Mouse (Mus musculus) liver, embryonic 16.5 days (tissue): Measurements from ENCODE around the gene Olfr462. TPM values are rescaled to one million over a fixed set of nuclear protein-coding genes. Genes with fewer than 3 reads are reported as not detected.

ENCODE experiments used
- ATAC-seq: fragments of 200-750 bp; cut with Nextera tagmentation; 2 replicates; pipeline ENCODE4 v1.8.0; 2017; ENCODE audit warnings: low read depth, mild to moderate bottlenecking, moderate number of reproducible peaks, moderate library complexity
- H3K27ac ChIP-seq: fragments of 300-500 bp; sonication (generic); 2 replicates; pipeline ENCODE4 v1.5.1; 2014; ENCODE audit warnings: mild to moderate bottlenecking, low read length
- H3K27me3 ChIP-seq: fragments of 300-500 bp; sonication (generic); 2 replicates; pipeline ENCODE4 v1.6.1; 2014; ENCODE audit warnings: low read depth, low read length, mixed read lengths; ENCODE audit not compliant: control insufficient read depth, insufficient read depth
- H3K36me3 ChIP-seq: fragments of 300-500 bp; sonication (generic); 2 replicates; pipeline ENCODE4 v1.6.1; 2014; ENCODE audit warnings: mild to moderate bottlenecking; ENCODE audit not compliant: control insufficient read depth, insufficient read depth
- H3K4me1 ChIP-seq: fragments of 300-500 bp; sonication (generic); 2 replicates; pipeline ENCODE4 v1.6.1; 2014; ENCODE audit warnings: low read depth, low read length, mixed read lengths; ENCODE audit not compliant: control insufficient read depth
- H3K4me2 ChIP-seq: fragments of 300-500 bp; sonication (generic); 2 replicates; pipeline ENCODE4 v1.6.1; 2014; ENCODE audit warnings: low read depth, low read length, mixed read lengths
- H3K4me3 ChIP-seq: fragments of 300-500 bp; sonication (generic); 2 replicates; pipeline ENCODE4 v1.5.1; 2014; ENCODE audit warnings: low read depth, mild to moderate bottlenecking, low read length
- H3K9ac ChIP-seq: fragments of 300-500 bp; sonication (generic); 2 replicates; pipeline ENCODE4 v1.6.1; 2014; ENCODE audit warnings: low read depth, low read length
- H3K9me3 ChIP-seq: fragments of 300-500 bp; sonication (generic); replicated peaks from 2 replicates; pipeline ENCODE4 v1.6.1; 2016; ENCODE audit warnings: low read length; ENCODE audit not compliant: control insufficient read depth
- WGBS: fragments of 180-500 bp; shearing (Covaris S2); extraction: QIAGEN DNeasy Blood & Tissue Kit; methylation state at CpG from one replicate; pipeline ENCODE4 v1.1.7; 2014; ENCODE audit not compliant: insufficient replicate concordance; 5-methylcytosine and 5-hydroxymethylcytosine counted together
- polyA plus RNA-seq: library from polyadenylated mRNA; unstranded; fragments of >200 nt; fragmentation: Nextera tagmentation; extraction: Ambion mirVana; gene quantifications from 2 replicates; pipeline ENCODE4 v1.2.1, GENCODE M21; 2015

The Olfr462 gene
- not detected in 2 replicates for polyA plus RNA-seq

GRCm38 (mm10) chr11:87892168-87892567 is at the start of gene Olfr462:
Olfr462 (minus strand) TSS chr11:87892268.
- no peak within 1 kb of the TSS for H3K4me2 ChIP-seq
- WGBS: 60% methylated on average over 6 of the region's 6 CpGs

GRCm38 (mm10) chr11:87935467-87935866 is 43.4 kb upstream of the Olfr462 start:
- Histone ChIP-seq H3K9ac (no peak overlapping the region), H3K4me2 (no peak overlapping the region), H3K27me3 (no peaks in the 10 kb centered on the region), H3K36me3 (no peaks in the 10 kb centered on the region), H3K4me3 (no peak overlapping the region), H3K9me3 (no peaks in the 10 kb centered on the region), H3K27ac (no peak overlapping the region), H3K4me1 (no peaks in the 10 kb centered on the region)
- ATAC-seq: no peak
- 40% methylated on average over 3 of the region's 3 CpGs for WGBS

More at GRCm38 (mm10) chr11:87892168-87892567, at the start of gene Olfr462:
- ATAC-seq: no peak
- Histone ChIP-seq H3K36me3 (no peaks in the 10 kb centered on the region), H3K27ac (no peak within 1 kb of the TSS), H3K9me3 (no peaks in the 10 kb centered on the region), H3K4me3 (no peak within 1 kb of the TSS), H3K9ac (no peak within 1 kb of the TSS), H3K27me3 (no peaks in the 10 kb centered on the region), H3K4me1 (no peaks in the 10 kb centered on the region)

GRCm38 (mm10) chr11:87933731-87934130 is 41.7 kb upstream of the Olfr462 start:
- Histone ChIP-seq H3K27ac (no peak overlapping the region), H3K27me3 (no peaks in the 10 kb centered on the region), H3K4me1 (no peaks in the 10 kb centered on the region), H3K36me3 (no peaks in the 10 kb centered on the region), H3K9ac (no peak overlapping the region), H3K4me2 (no peak overlapping the region), H3K9me3 (no peaks in the 10 kb centered on the region), H3K4me3 (no peak overlapping the region)
- no peak for ATAC-seq
- WGBS: 43% methylated on average over 2 of the region's 2 CpGs

GRCm38 (mm10) chr11:87930348-87930747 is 38.3 kb upstream of the Olfr462 start:
- 66% methylated on average over 2 of the region's 2 CpGs for WGBS
- Histone ChIP-seq H3K4me2 (no peak overlapping the region), H3K4me3 (no peak overlapping the region), H3K9ac (no peak overlapping the region), H3K27me3 (no peaks in the 10 kb centered on the region), H3K36me3 (no peaks in the 10 kb centered on the region), H3K4me1 (no peaks in the 10 kb centered on the region), H3K9me3 (no peaks in the 10 kb centered on the region), H3K27ac (no peak overlapping the region)
- no peak for ATAC-seq

- 20% methylated on average over 5 of the region's 5 CpGs for WGBS
- no peaks in the 10 kb centered on the region for H3K27me3 ChIP-seq
- no peak within 1 kb of the TSS for H3K9ac ChIP-seq
- no peak within 1 kb of the TSS for H3K4me3 ChIP-seq
- no peaks in the 10 kb centered on the region for H3K4me1 ChIP-seq
- H3K4me2 ChIP-seq: no peak within 1 kb of the TSS
- no peak for ATAC-seq
- no peaks in the 10 kb centered on the region for H3K36me3 ChIP-seq
- no peak within 1 kb of the TSS for H3K27ac ChIP-seq
- no peaks in the 10 kb centered on the region for H3K9me3 ChIP-seq
Observed at GRCm38 (mm10) chr11:87920966-87921365, 28.9 kb upstream of the Olfr462 start, which contains the start of gene Olfr464. Olfr464 (minus strand) TSS chr11:87920967.

- whole genome bisulfite sequencing: 49% methylated on average over 2 of the region's 2 CpGs
- H3K27me3 ChIP-seq: no peaks in the 10 kb centered on the region
- H3K9ac ChIP-seq: no peak overlapping the region
- H3K4me1 ChIP-seq: no peaks in the 10 kb centered on the region
- no peaks in the 10 kb centered on the region for H3K9me3 ChIP-seq
- no peak for ATAC-seq
- H3K4me3 ChIP-seq: no peak overlapping the region
- no peak overlapping the region for H3K4me2 ChIP-seq
- H3K27ac ChIP-seq: no peak overlapping the region
- no peaks in the 10 kb centered on the region for H3K36me3 ChIP-seq
Observed at GRCm38 (mm10) chr11:87920301-87920700, 28.2 kb upstream of the Olfr462 start.

- H3K4me3 ChIP-seq: no peak overlapping the region
- H3K27me3 ChIP-seq: no peaks in the 10 kb centered on the region
- H3K36me3 ChIP-seq: no peaks in the 10 kb centered on the region
- ATAC-seq: no peak
- H3K9ac ChIP-seq: no peak overlapping the region
- 70% methylated on average over 1 of the region's 1 CpGs for WGBS
- no peak overlapping the region for H3K27ac ChIP-seq
- H3K9me3 ChIP-seq: no peaks in the 10 kb centered on the region
- no peak overlapping the region for H3K4me2 ChIP-seq
- H3K4me1 ChIP-seq: no peaks in the 10 kb centered on the region
Observed at GRCm38 (mm10) chr11:87916005-87916404, 23.9 kb upstream of the Olfr462 start.

- Histone ChIP-seq H3K27me3 (no peaks in the 10 kb centered on the region), H3K4me1 (no peaks in the 10 kb centered on the region), H3K9me3 (no peaks in the 10 kb centered on the region), H3K4me2 (no peak overlapping the region), H3K4me3 (no peak overlapping the region), H3K9ac (no peak overlapping the region), H3K36me3 (no peaks in the 10 kb centered on the region), H3K27ac (no peak overlapping the region)
- 51% methylated on average over 3 of the region's 3 CpGs for WGBS
- ATAC-seq: no peak
Observed at GRCm38 (mm10) chr11:87904331-87904730, 12.3 kb upstream of the Olfr462 start.

- H3K27me3 ChIP-seq: no peaks in the 10 kb centered on the region
- no peak within 1 kb of the TSS for H3K4me2 ChIP-seq
- H3K4me1 ChIP-seq: no peaks in the 10 kb centered on the region
- H3K9me3 ChIP-seq: no peaks in the 10 kb centered on the region
- no peak within 1 kb of the TSS for H3K27ac ChIP-seq
- no peak within 1 kb of the TSS for H3K9ac ChIP-seq
- ATAC-seq: no peak
- no peaks in the 10 kb centered on the region for H3K36me3 ChIP-seq
- H3K4me3 ChIP-seq: no peak within 1 kb of the TSS
Observed at GRCm38 (mm10) chr11:87897287-87897686, 5.2 kb upstream of the Olfr462 start, which contains the start of gene Olfr463. Olfr463 (minus strand) TSS chr11:87897387.
